Mouse (Mus musculus): ENCODE data around the gene Gm26992.

Gene Gm26992

GRCm38 (mm10) chrX:103483047-103483446 is 61.2 kb downstream of the Gm26992 start:
- DNase-seq (ENCODE audit: low read depth, low spot score): peak; percentile 18

GRCm38 (mm10) chrX:103484050-103484449 is 62.2 kb downstream of the Gm26992 start:
- peak; percentile 41 for DNase-seq (ENCODE audit: low read depth, low spot score)

- DNase-seq (ENCODE audit: low read depth, low spot score): no peak
These were observed 69.0 kb downstream of the Gm26992 start for GRCm38 (mm10) chrX:103490853-103491252.

GRCm38 (mm10) chrX:103492398-103493256 is 70.8 kb downstream of the Gm26992 start:
- DNase-seq (ENCODE audit: low read depth, low spot score): no peak

GRCm38 (mm10) chrX:103493351-103494173 is 71.8 kb downstream of the Gm26992 start:
- peak; percentile 89 for DNase-seq (ENCODE audit: low read depth, low spot score)

GRCm38 (mm10) chrX:103499374-103499773 is 77.6 kb downstream of the Gm26992 start:
- no peak for DNase-seq (ENCODE audit: low read depth, low spot score)

GRCm38 (mm10) chrX:103500137-103500536 is 78.3 kb downstream of the Gm26992 start:
- no peak for DNase-seq (ENCODE audit: low read depth, low spot score)

- no peak for DNase-seq (ENCODE audit: low read depth, low spot score)
These were observed 86.4 kb downstream of the Gm26992 start for GRCm38 (mm10) chrX:103508218-103508617.

GRCm38 (mm10) chrX:103509168-103510019 is 87.6 kb downstream of the Gm26992 start:
- no peak for DNase-seq (ENCODE audit: low read depth, low spot score)

GRCm38 (mm10) chrX:103514782-103515181 is 93.0 kb downstream of the Gm26992 start:
- DNase-seq (ENCODE audit: low read depth, low spot score): no peak

- no peak for DNase-seq (ENCODE audit: low read depth, low spot score)
These were observed 93.5 kb downstream of the Gm26992 start for GRCm38 (mm10) chrX:103515346-103515745.

- DNase-seq (ENCODE audit: low read depth, low spot score): no peak
These were observed 97.0 kb downstream of the Gm26992 start for GRCm38 (mm10) chrX:103518798-103519197.

GRCm38 (mm10) chrX:103519547-103519946 is 97.7 kb downstream of the Gm26992 start:
- no peak for DNase-seq (ENCODE audit: low read depth, low spot score)

- DNase-seq (ENCODE audit: low read depth, low spot score): no peak
These were observed 99.5 kb downstream of the Gm26992 start for GRCm38 (mm10) chrX:103521221-103521716.

GRCm38 (mm10) chrX:103529185-103529584 is 107.4 kb downstream of the Gm26992 start:
- peak; percentile 76 for DNase-seq (ENCODE audit: low read depth, low spot score)
